Mouse (Mus musculus): Measurements from ENCODE around the gene Adam33.

GRCm38 (mm10) chr2:131097087-131097486 is 33.5 kb upstream of the Adam33 start:
- TF ChIP-seq POLR2A (IDR thresholded peaks at IDR 0.05; ENCODE audit: low read depth, low read length) (no peak), USF1 (IDR thresholded peaks at IDR 0.05; ENCODE audit: low read depth, low read length) (no peak), CTCF (conservative IDR thresholded peaks at IDR 0.05 in 1 of 2, IDR thresholded peaks at IDR 0.05 in 1 of 2; ENCODE audit: low read depth in 2 of 2, low read length in 2 of 2) (no peak), MAFK (IDR thresholded peaks at IDR 0.05; ENCODE audit: insufficient replicate concordance, low read length) (no peak), ZC3H11A (IDR thresholded peaks at IDR 0.05; ENCODE audit: low read depth, low read length) (no peak), KAT2A (IDR thresholded peaks at IDR 0.05; ENCODE audit: insufficient replicate concordance, low read length) (no peak), SIN3A (IDR thresholded peaks at IDR 0.05; ENCODE audit: low read length) (no peak), MYC (IDR thresholded peaks at IDR 0.05; ENCODE audit: low read depth, low read length) (no peak), PAX5 (IDR thresholded peaks at IDR 0.05; ENCODE audit: low read length) (no peak)

All from CH12.LX (cell line).